Mouse (Mus musculus): ENCODE measurements around the gene Lrfn2.

Lrfn2 gene

DNA sequence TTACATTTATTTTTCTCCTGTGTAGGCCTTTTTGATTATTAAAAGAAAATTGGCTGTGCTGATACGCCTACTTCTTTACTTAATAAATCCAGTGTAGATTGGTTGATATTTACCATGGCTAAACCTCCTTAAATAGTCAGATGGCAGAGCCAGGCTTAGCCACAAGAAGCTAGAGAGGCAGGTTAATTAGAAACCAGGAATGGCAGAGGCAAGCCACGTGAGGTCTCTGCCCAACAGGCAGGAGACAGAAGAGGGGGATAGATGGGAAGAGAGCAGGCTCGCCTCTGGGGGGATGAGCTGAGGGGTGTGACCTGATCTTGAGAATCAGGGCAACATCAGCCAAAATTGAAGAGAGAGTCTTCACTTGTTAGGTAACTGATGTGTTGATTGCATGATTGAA lies 30.5 kb downstream of the Lrfn2 start:
- DNase-seq (ENCODE audit: extremely low read depth, low read depth, low spot score) = no peak

DNA sequence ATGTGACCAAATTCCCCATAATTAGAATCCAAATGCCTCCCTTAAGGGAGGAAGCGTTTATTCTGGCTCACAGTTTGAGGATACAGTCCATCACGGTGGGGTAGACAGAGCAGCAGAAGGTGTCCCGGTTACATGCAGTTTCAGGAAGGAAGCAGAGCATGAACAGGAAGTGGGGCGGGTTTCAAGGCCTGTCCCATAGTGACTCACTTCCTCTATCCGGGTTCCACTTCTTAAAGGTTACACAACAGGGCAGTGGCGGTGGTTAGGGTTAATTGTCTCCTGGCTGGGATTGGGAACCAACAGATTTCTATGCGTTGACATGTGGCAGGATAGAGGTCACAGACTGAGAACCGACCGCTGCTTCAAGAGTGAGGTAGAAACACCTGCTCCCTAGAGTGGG lies 31.6 kb downstream of the Lrfn2 start:
- DNase-seq (ENCODE audit: extremely low read depth, low read depth, low spot score) = no peak

DNA sequence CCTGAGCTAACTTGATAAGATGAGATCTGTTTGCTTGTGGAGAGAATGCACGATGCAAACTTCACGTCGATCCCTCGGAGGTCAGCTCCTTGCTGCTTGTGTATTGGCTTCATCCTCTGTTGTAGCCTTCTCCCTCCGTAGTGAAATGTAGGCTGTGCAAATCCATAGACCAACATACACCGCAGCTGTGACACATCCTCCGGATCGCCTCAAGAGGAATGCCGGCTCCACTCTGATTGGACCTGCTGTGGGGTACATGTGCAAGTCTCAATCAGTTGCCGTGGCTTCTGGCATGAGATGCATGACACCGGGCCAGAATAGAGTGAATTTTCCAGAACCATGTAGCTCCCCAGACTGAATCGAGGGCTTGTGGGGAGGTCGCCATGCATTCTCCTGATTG lies 36.1 kb downstream of the Lrfn2 start:
- no peak for DNase-seq (ENCODE audit: extremely low read depth, low read depth, low spot score)

DNA sequence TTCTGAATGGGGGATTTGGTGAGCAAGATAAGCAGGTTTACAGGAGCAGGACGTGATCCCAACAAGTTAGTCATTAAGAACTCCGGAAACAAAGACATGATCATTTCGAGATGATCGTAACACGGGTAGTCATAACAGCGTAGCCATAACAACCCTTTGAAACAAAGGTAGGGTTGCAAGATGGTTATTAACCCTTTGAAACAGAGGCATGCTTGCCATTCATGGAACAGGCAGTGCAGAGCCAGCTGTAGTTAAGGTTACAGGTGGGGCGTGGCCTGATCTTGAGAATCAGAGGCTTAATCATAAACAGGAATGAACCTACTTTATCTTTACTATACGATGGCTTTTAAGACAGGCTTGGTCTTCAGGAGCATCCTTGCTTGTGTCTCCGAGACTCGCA lies 39.1 kb downstream of the Lrfn2 start:
- DNase-seq (ENCODE audit: extremely low read depth, low read depth, low spot score) = no peak

DNA sequence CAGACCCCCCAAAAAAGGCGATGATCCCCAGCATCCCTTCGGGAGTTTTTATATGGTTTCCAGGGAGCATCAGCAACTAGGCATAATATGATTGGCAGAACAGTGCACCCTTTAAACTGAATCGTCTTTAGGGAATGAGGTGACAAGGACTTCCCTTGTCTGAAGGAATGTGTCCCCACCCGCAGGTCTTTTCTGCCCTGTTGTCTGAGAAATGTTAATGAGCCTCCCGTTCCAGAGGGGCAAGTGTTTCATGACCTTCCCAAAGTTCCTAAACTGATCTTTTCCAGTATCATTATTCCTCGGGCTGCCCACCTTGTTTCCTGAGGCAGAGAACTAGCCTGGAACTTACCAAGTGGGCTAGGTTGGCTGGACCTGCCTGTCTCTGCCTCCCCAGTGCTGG lies 40.7 kb downstream of the Lrfn2 start:
- no peak for DNase-seq (ENCODE audit: extremely low read depth, low read depth, low spot score)

DNA sequence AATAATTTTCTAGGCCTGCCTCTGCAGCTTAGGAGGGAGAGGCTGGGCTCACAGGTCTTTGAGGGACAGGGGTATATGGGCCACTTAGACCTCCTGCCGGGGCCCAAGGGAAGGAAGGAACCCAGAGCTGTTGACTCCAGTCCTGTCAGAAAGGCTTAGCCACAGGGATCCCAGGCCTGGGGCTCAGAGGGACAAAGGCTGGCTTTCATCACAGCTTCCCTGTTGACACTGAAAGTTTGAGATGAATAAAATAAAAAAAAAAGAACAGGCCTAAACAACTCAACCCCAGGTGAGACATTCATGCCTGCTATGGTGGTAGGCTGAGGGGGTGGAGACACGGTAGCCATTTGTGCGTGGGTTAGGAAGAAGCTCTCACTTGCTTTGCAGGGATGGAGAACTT lies 41.2 kb downstream of the Lrfn2 start:
- DNase-seq (ENCODE audit: extremely low read depth, low read depth, low spot score) = no peak

DNA sequence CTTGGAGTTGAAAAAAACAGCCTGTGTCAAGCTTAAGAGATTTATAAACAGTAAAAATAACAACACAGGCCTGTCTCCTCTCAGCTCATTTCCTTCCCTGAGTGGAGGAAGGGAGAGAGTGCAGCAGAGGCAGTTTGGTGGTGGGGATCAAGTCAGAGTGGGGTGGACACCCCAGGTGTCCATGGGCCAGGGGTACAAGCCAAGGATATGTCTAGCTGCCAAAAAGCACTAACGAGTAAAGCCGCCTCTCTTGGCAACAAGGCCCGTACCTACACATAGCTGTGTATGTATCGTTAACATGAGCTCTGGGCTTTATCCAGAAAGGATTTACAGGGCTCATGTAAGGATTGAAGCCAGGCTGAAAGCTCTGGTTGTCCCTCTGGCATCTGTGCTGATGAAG lies 42.9 kb downstream of the Lrfn2 start:
- no peak for DNase-seq (ENCODE audit: extremely low read depth, low read depth, low spot score)

DNA sequence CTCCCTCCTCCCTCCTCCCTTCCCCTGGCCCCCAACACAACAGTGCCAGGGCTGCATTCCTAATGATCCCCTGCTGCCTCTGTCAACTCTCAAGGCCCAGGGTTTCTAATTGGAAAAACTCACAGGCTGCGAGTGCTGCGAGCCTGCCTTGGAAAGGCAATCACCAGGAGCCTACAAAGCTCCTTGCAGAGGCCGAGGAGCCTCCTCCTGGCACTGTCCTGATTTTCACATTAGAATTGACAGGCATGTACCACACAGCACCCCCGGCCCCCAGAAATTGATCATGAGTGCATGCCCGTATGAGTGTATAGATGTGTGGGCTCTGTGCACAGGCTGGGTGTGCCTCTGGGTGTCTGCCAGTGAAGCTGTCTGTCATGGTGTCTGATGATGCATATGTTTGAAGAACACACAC lies 44.4 kb downstream of the Lrfn2 start:
- no peak for DNase-seq (ENCODE audit: extremely low read depth, low read depth, low spot score)

DNA sequence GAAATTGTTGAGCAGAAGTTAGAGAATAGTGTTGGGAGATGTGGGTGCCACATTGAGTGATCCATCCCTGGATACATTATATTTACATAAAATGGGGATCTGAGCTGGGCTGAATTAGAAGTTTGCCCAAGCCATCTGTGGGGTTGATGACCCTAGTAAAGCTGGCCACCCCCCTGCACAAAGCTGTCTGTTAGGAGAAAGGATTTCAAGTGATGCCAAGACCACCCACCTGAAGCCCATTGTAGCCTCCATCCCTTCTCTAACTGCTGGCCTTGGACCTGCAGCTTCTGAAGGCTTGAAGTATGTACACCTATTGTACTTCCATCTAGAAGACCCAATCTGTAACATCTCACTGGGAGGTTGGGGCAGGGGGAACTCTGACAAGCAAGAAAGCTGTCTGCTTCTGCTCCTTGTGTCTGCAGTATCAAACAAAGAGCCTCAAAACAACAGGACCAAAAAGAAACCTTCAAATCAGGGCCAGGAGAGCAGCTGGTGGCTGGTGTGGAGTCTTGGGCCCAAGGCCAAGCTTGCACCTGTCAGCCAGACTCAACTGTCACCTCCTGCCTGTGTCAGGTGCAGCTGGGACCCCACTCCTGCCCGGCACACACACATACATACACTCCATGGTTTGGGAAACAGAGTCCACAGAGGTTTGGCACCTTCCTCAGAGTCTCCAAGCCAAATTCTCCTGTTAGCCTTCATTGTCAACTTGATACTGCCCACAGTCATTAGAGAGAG lies 63.2 kb downstream of the Lrfn2 start:
- DNase-seq (ENCODE audit: extremely low read depth, low read depth, low spot score) = no peak

DNA sequence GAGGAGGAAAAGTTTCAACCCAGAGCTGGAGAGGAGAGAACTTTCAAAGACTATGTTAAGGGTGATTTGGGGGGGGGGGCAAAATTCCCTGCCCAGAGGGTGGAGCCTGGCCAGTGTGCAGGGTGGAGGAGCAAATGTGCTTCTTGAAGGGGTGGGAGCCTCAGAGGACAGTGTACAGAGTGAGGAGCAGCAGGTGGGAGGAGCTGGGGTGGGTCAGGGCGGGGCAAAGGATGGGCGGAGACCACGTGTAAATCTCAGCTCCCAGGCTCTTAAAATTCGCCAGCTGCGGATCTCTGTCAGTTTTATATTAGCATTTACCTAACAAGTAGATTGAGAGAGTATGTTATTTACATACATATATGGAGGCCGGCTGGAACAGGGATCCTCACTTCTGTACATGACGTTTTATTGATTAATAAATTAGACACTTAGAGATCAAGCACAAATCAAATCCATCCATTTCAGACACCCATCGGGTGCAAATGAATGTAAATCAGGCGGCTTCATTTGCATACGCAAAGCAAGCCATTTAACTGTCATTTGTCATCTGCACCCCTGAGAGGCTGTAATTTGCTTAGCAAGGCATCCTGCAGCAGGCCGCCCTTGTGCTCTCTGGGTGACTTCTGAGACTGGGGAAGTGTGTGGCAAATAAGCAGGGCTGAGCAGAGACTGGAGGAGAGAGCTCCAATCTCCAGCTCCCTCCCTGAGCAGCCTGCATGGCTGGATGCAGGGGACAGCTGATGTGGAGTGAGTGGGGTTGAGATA lies 67.5 kb downstream of the Lrfn2 start:
- DNase-seq (ENCODE audit: extremely low read depth, low read depth, low spot score) = no peak

DNA sequence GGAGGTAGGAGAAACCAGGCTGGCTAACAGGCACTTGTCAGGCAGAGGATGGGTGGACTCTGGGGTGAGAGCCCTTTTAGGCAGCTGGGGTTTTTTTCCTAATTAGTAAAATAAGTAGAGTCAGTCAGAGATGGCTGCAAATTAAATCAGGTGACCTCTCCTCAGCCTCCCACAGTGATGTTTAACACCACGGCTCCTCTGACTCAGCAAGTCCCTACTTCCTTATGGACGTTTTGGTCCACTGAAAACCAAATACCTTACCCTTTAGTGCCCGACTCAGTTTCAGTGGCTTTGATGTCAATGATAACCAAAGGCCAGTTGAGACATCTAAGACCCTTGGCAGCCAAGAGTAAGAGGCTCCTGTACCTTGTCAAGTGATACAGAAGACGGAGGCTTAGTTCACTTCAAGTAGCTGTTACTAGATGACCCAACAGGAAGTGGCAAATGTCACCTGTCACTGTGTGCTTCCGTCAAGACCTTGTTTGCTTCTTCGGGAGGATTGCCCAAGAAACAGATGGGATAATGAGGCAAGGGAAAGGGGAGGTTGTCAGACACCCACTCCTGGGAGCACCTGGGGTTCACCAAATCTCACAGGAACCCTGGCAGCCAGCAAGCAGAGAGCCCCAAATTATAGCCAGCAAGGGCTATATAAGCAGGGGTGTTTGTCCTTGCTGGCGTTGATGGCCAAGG lies 77.3 kb downstream of the Lrfn2 start:
- DNase-seq (ENCODE audit: extremely low read depth, low read depth, low spot score) = no peak

DNA sequence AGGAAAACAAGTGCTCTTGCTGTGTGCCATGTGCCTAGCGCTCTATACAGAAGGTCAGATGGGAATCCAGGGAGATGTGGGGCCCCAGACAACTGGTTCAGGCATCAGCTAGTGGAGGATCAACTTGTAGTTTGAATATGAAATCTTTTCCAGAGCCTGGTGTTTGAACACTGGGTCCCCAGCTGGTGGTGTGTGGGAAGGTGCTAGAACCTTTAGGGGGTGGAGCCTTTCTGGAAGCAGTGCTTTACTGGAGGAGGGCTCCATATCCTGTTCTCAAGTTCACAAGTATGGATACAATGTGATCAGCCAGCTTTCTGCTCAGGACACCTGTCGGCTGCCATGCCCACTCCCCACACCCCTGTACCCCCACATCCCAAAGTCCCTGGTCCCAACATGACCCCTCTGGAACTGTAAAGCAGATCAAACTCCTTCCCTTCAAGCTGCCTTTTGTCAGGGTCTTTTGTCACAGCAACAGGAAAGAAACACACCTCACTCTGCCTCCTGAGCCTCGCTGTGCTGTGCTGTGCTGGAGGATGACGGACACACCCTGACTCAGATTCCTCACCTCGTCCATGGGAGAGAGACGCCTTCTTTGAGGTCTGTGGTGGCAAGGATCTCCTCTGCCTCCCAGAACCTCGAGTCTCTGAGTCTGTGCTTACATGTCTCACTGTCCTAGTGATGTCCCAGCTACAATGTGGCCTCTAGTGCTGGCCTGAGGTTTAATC lies 81.9 kb downstream of the Lrfn2 start:
- no peak for DNase-seq (ENCODE audit: extremely low read depth, low read depth, low spot score)

DNA sequence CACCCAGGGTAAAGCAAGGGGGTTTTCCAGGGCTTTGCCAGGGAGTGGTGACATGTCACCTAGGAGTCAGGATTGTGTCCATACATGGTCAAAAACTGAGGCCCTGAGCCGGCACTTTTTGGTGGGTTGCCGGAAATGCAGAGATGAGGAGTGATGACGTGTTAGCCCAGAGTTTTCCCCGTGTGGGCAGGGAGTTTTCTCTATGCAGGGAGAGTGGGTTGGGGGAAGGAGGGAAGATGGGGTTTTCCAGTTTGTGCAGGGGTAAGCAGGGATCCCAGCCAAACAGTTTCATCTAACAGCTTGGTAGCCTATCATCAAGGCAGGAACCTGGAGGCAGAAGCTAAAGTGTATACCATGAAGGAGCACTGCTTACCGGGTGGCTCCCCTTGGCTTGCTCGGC lies 83.2 kb downstream of the Lrfn2 start:
- DNase-seq (ENCODE audit: extremely low read depth, low read depth, low spot score) = no peak

DNA sequence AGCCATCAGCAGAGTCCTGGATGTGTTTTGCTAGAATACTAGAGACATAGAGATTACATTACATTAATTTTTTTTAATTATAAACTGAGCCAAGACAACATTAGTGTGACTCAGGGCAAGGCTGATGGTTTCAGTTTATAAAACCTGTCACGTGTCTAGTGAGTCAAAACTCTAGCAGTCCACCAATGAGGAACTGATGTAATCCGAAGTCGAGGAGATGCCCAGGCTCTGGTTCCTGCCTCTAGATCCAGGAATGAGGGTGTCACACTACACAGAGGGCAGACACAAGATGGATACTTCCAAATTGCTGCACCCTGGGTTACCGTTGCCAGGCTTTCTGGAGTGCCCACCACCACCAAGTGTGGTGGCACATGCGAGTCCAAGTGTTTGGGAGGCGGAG lies 84.0 kb downstream of the Lrfn2 start:
- DNase-seq (ENCODE audit: extremely low read depth, low read depth, low spot score) = no peak

DNA sequence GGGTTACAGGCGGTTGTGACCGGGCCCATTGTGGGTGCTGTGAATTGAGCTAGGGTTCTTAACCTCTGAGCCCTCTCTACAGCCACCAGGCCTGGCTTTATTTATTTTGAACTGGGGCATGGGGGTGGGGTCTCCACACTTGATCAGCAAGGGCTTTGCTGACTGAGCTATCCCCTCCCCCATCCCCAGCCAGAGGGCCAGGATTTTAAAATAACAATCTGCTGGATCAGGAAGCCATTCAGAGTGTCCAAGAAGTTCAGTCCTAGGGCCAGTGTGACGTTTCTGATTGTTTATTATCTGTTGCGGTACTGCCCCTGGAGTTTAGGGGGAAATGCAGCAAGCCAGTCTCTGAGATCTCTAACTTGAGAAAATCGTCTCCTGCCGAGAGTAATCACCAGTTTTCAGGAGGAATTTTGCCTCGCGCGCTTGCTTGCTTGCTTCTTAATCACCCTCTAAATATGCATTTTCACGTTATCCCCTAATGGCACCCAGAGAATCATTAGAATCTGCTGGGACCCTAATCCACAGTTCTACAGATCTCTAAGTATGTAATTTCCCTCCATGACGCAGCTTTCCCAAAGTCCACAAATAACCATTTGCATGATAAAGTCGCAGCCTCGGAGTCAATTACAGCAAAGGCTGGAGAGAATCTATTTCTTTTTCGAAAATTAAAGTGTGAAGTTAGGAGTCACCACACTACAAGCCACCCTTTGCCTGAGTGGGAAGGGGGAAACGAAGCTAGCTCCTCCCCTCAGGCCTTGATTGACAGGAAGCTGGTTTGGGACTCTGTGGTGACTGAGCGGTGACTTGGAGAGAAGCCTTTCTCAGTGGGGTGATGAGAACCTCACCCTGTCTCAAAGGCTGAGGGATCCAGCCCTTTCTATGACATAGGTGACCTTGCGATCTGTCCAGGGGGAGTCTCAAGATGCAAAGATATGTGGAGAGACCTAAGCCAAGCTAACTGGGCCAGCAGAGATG lies 85.5 kb downstream of the Lrfn2 start:
- DNase-seq (ENCODE audit: extremely low read depth, low read depth, low spot score) = no peak

DNA sequence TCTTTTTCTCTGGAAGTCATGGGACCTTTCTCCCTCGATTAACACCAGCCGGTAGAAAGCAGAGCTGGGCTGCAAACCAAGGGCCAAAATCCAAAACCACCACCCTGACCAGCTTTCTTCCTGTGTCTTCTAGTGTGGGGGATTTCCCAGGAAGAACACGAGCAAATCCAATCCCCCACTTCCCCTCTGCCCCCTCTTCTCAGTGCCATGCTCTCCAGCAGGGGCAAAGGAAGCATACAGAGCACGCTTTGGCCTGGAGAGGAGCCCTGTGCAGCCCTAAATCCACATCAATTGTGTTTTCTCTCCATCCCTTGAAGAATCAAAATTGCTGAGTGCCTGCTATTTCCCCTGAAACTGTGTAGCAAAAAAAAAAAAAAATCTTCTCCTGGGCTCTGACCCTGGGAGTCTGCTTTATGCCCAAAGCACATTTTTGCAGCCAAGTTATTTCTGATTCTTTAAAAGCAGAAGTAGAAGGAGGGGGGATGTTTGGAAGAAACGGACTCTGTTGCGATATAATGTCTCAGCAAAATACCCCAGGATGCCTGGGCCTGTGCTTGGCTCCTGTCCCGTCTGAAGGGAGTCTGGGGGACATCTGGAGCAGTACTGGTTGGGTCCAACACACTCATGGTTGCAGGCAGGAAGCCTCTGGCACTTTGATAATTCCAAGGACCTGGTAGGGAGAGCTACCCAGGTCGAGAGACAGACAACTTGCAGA lies 86.8 kb downstream of the Lrfn2 start:
- DNase-seq (ENCODE audit: extremely low read depth, low read depth, low spot score) = no peak

DNA sequence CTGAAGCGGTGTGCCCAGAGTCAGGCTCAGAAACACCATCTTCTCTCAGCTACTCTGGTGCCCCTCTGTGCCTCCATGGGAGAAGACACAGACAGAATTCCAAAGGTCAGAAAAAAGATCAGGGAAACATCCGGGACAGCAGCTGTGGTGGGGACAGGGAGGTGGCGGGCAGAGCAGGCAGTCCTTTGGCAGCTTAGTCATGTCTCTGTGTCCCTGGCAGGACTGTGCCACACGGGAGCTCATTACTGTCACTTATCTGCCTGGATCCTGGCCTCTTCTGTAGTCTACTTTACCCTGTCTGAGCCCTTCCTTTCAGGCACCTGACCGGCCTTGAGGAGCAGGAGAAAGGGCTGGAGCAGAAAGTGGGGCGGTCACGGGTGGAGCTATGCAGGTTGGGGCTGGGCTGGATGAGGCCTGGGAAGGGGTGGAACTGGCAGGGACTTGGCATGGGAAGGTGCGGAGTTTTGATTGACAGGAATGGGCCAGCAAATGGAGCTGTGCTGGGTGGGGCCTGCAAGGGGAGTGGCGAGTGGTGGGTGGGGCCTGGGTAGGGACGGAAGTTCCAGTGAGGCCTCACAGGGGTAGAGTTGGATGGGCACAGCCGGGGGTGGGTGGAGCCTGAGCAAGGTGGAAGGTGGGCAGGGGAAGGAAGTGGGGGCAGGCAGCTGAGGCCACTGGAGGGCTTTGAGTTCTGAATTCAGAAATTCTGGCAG lies 97.5 kb downstream of the Lrfn2 start:
- DNase-seq (ENCODE audit: extremely low read depth, low read depth, low spot score) = no peak

DNA sequence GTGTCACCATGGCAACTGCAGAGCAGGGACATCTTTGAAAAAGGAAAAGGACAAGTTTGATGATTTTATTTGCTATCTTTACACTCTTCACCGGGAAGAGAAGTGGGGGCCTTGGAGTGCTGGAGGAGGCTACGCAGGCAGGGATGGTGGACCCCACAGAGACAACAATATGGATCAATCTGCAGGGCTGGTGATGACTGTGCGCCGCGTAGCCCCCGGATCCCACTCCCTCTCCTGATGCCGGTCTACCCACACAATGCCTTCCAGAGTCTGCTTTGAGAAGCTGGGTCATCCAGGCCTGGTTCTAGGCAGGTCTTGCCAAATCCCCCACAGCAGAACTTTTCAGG lies 98.1 kb downstream of the Lrfn2 start:
- DNase-seq (ENCODE audit: extremely low read depth, low read depth, low spot score) = no peak

DNA sequence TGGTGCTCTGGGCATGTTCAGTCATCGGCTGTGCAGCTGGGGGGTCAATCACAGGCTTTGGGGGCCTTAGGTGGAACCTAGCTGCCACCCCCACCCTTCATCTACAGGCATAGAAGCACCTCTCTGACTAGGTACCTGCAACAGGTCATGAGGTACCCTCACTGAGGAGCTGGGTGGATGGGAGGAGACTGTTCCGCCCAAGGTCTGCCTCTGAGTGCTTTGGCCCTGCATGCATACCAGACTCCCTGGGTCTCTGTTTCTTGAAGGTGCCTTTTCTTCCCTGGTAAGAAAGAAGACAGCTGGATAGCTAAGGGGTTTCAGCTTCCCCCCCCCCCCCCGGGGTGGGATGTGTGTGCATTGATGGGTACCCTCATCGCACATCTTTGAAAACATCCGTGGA lies 98.7 kb downstream of the Lrfn2 start:
- no peak for DNase-seq (ENCODE audit: extremely low read depth, low read depth, low spot score)
